Mouse (Mus musculus) thymus, postnatal 0 days (tissue): ENCODE measurements around the gene Ubxn11. TPM values are rescaled to one million over a fixed set of nuclear protein-coding genes. Genes with fewer than 3 reads are reported as not detected.
"Not testable (repeated sequence)": the region's sequence is repeated elsewhere in the genome, so short reads cannot be mapped to it uniquely, and the experiment has no call there.

Source experiments
- DNase-seq: peaks from one replicate; pipeline ENCODE4 v3.0.0-alpha.2; 2015; ENCODE audit warnings: low spot score
- polyA plus RNA-seq: library from polyadenylated mRNA; unstranded; fragments of >200 nt; fragmentation: Nextera tagmentation; extraction: Ambion mirVana; gene quantifications from 2 replicates; pipeline ENCODE4 v1.2.1, GENCODE M21; 2015

Gene Ubxn11
- polyA plus RNA-seq, 1 experiment from 2014 or later: 15.2 TPM

- no peak for DNase-seq
These were observed 36.5 kb downstream of the Ubxn11 start for GRCm38 (mm10) chr4:134138857-134139256.

DNA sequence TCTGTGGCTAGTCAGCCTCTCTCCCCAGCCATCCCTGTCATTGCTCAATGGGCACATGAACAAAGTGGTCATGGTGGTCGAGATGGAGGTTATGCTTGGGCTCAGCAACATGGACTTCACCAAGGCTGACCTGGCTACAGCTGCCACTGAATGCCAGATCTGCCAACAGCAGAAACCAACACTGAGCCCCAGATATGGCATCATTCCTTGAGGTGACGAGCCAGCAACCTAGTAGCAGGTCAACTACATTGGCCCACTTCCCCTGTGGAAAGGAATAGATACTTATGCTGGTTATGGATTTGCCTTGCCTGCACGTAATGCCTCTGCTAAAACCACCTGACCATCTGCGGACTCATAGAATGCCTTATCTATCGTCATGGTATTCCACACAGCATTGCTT lies 41.9 kb downstream of the Ubxn11 start:
- not testable (repeated sequence) for DNase-seq

GRCm38 (mm10) chr4:134149389-134149788 lies 47.0 kb downstream of the Ubxn11 start:
- no peak for DNase-seq

DNA sequence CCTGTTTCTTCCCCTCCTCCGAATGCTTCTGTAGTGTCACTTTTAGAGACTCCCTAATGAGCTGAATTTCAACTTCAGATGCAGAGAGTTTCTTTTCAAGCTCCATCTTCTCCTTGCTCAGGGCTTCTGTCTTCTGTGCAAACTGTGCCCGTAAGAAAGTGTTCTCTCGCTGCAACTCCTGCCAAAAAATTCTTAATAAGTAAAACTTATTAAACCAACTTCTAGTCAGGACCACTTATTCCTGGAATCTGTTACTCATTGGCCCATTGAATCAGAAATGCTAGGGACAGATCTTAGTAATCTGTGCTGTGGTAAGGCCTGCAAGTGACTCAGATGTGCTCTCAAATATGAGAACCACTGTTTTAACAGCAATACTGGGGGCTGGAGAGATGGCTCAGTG lies 49.7 kb downstream of the Ubxn11 start:
- DNase-seq: no peak

- DNase-seq: no peak
These were observed 51.3 kb downstream of the Ubxn11 start for GRCm38 (mm10) chr4:134153656-134154055.

- DNase-seq: no peak
These were observed 52.0 kb downstream of the Ubxn11 start for GRCm38 (mm10) chr4:134154354-134154753.

DNA sequence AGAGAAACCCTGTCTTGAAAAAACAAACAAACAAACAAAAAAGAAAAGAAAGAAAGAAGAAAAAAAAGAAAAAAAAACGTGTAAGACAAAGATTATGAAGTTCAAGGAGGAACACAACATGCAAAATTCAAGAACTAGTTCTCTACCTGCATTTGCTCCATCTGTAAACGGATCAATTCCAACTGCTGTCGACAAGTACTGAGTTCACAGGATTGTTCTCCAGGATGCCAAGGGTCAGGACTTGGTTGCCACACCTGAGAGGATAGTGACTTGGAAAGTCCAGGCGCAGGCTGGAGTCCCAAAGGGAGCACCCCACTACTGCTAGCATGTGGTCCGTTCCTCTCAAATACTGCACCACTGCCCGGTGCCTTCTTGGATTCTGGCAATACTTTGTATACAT lies 53.2 kb downstream of the Ubxn11 start:
- DNase-seq: no peak

- DNase-seq: no peak
These were observed 53.6 kb downstream of the Ubxn11 start for GRCm38 (mm10) chr4:134155961-134156465.

DNA sequence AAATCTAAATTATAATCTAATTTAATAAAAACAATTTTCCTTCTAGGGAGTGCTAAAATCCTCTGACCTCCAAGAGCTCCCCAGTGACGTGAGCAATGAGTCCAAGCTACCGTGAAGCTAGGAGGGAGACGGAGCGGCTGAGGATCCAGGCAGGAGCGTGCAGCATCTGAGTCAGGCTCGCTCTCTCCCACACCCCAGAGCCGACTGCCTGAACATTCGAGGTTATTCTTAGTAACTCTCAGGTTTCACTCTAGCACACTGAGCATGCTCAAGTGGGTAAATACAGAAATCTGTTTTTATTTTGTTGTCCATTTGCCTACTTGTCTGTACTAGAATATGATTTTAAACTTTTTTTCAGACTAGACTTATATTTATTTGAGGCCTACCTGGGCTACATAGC lies 54.4 kb downstream of the Ubxn11 start:
- no peak for DNase-seq

DNA sequence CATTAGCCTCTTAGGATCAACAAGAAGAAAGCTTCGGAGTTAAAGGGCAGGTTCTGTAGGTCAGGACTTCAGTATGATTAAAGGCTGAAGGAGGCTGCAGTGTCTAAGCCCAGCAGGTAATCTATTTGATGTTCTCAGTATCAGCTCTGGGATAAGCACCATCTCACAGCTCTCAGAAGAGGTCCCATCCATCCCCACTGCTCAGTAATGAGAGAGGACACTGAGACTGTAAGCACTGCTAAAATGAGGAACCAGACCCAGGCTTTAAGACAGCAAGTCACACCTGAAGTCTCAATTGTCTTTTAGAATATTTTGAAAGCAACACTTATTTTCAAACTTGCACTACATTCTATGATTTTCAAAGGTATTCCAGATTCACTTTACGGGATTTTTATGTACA lies 55.2 kb downstream of the Ubxn11 start:
- no peak for DNase-seq

DNA sequence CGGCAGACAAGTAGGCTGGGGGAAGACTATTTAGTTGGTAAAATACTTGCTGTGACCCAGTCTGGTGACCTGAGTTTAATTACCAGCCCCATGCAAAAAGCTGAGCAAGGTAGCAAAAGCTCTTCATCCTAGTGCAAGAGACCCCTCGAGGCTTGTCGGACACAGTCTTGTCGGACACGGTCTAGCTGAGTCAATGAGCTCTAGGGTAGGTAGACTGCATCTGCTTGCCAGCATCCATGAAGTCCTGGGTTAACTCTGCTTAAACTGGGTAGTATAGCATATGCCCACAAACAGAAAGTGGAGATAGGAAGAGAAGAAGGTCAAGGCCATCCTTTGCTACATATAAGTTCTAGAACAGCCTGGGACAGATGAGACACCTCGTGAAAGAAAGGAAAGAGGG lies 56.4 kb downstream of the Ubxn11 start:
- DNase-seq: no peak

DNA sequence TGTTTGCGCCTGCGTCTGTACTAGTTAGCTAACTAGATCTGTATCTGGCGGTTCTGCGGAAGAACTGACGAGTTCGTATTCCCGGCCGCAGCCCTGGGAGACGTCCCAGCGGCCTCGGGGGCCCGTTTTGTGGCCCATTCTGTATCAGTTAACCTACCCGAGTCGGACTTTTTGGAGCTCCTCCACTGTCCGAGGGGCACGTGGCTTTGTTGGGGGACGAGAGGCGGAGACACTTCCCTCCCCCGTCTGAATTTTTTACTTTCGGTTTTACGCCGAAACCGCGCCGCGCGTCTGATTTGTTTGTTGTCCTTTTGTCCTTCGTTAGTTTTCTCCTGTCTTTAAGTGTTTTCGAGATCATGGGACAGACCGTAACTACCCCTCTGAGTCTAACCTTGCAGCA lies 57.7 kb downstream of the Ubxn11 start:
- DNase-seq: peak; percentile 58

DNA sequence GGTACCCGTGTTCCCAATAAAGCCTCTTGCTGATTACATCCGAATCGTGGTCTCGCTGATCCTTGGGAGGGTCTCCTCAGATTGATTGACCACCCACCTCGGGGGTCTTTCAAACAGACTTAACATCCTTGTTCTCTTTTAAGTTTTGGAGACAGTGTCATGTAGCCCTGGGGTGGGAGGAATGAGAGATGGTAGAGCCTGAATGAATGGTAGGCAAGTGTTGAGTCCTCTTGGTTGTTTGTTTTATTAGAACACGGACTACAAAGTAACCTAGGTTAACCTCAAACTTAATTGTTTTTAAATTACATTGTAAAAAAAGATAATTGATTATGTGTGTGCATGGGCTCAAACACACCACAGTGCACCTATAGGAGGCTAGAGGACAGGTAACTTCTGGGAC lies 62.2 kb downstream of the Ubxn11 start:
- no peak for DNase-seq

GRCm38 (mm10) chr4:134165024-134165423 lies 62.7 kb downstream of the Ubxn11 start:
- DNase-seq: peak; percentile 26

DNA sequence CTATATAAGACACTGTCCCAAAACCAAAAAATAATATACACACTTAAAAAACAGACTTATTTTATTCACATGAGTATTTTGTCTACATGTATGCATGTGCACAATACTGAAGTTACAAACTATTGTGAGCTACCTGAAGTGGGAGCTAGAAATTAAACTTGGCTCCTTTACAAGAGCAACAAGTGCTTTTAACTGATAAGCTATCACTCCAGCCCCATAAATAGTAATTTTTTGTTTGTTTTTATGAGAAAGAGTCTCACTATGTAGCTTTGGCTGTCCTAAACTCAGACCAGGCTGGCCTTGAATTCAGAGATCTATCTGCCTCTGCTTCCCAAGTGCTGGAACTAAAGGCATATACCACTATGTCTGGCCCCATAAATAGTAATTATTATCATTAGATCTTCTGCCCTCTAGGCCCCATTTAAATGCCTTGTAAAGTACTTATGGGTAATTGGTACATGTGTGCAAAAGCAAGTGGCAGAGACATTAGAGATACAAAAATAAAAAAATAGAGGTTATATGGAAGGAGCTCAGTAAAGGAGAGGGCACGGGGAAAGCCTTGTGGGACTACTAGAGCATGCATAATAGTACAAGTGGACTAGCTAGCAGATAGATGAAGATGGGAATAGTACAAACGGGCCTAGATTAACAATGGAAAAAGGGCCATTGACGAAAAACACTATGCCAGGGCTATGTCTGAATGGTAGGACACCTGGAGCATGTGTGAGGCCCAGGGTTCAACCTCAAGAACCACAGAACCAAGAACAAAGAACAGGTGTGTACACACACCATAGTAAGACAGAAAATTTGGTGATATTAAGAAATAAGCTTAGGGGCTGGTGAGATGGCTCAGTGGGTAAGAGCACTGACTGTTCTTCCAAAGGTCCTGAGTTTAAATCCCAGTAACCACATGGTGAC lies 63.4 kb downstream of the Ubxn11 start:
- DNase-seq: peak; percentile 84

- peak; percentile 26 for DNase-seq
These were observed 64.5 kb downstream of the Ubxn11 start for GRCm38 (mm10) chr4:134166906-134167305.

DNA sequence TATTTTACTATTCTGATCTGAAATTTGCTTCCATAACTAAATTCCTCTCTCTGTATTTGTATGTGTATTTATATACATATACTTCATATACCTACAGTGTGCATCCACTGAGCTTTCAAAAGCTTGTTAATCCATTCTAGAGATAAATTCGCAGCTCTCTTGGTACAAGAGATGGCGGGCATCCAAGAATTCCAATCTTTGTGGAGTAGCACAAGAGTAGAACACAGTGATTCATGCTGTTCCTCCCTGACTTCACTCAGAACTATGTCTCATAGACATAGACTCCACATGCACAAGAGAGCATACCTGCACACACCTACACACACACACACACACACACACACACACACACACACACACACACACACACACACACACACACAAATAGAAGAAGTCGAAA lies 70.0 kb downstream of the Ubxn11 start:
- DNase-seq: no peak

Other genes starting within 250 kb of the Ubxn11 start
- 37.3 and 38.8 TPM in 2 replicates for gene Rps6ka1, start 214.8 kb upstream of the Ubxn11 start, polyA plus RNA-seq
- gene Hmgn2, start 133.9 kb upstream of the Ubxn11 start, polyA plus RNA-seq: 2,843 and 2,903 TPM in 2 replicates
- gene Dhdds, start 101.7 kb upstream of the Ubxn11 start, polyA plus RNA-seq: 26.2 and 29.8 TPM in 2 replicates
- 0.04 and 0.13 TPM in 2 replicates for gene Lin28a, start 83.7 kb upstream of the Ubxn11 start, polyA plus RNA-seq
- 0.57 and 0.60 TPM in 2 replicates for gene Zfp683, start 48.7 kb upstream of the Ubxn11 start, polyA plus RNA-seq
- 6.1 and 6.4 TPM in 2 replicates for gene Crybg2, start 41.8 kb upstream of the Ubxn11 start, polyA plus RNA-seq
- 1,124 and 1,206 TPM in 2 replicates for gene Cd52, start 7.5 kb upstream of the Ubxn11 start, polyA plus RNA-seq
- 1,143 and 1,161 TPM in 2 replicates for gene Sh3bgrl3, start 26.2 kb downstream of the Ubxn11 start, polyA plus RNA-seq
- gene Cep85, start 84.5 kb downstream of the Ubxn11 start, polyA plus RNA-seq: 171 and 178 TPM in 2 replicates
- 0.08 and 0.21 TPM in 2 replicates for gene Gm7534, start 100.4 kb downstream of the Ubxn11 start, polyA plus RNA-seq
- 0.10 TPM in 1 of 2 replicates, not detected in the other for gene Catsper4, start 124.8 kb downstream of the Ubxn11 start, polyA plus RNA-seq
- gene Cnksr1, start 135.8 kb downstream of the Ubxn11 start, polyA plus RNA-seq: 2.2 and 2.5 TPM in 2 replicates
- 0.54 and 0.69 TPM in 2 replicates for gene E130218I03Rik, start 141.1 kb downstream of the Ubxn11 start, polyA plus RNA-seq
- 27.4 and 28.3 TPM in 2 replicates for gene Zfp593, start 143.0 kb downstream of the Ubxn11 start, polyA plus RNA-seq
- 0.22 TPM in 1 of 2 replicates, not detected in the other for gene Gm30191, start 144.4 kb downstream of the Ubxn11 start, polyA plus RNA-seq
- 3.5 and 4.4 TPM in 2 replicates for gene Grrp1, start 151.5 kb downstream of the Ubxn11 start, polyA plus RNA-seq
- 18.3 and 21.9 TPM in 2 replicates for gene Pdik1l, start 185.3 kb downstream of the Ubxn11 start, polyA plus RNA-seq
- 1.1 and 1.3 TPM in 2 replicates for gene Trim63, start 212.6 kb downstream of the Ubxn11 start, polyA plus RNA-seq
- gene Slc30a2, start 240.6 kb downstream of the Ubxn11 start, polyA plus RNA-seq: 0.17 and 0.40 TPM in 2 replicates